Mouse (Mus musculus) ES-E14 (cell line): ENCODE results near the gene Gcg.

ENCODE experiments used
- HCFC1 ChIP-seq: IDR thresholded peaks from 2 replicates; pipeline ENCODE4 v1.6.1; 2012; ENCODE audit warnings: low read length, inconsistent platforms, borderline replicate concordance; ENCODE audit not compliant: insufficient read depth
- MAFK ChIP-seq: IDR thresholded peaks from 2 replicates; pipeline ENCODE4 v1.6.1; 2014; ENCODE audit warnings: mild to moderate bottlenecking, low read depth, low read length, inconsistent platforms; ENCODE audit not compliant: insufficient read depth
- ZC3H11A ChIP-seq: IDR thresholded peaks from 2 replicates; pipeline ENCODE4 v1.6.1; 2012; ENCODE audit warnings: low read depth, mild to moderate bottlenecking, inconsistent platforms, low read length, borderline replicate concordance
- ZNF384 ChIP-seq: IDR thresholded peaks from 2 replicates; pipeline ENCODE4 v1.6.1; 2012; ENCODE audit warnings: low read depth, low read length, inconsistent platforms

GRCm38 (mm10) chr2:62498086-62498485 is 14.6 kb upstream of the Gcg start:
- TF ChIP-seq ZNF384 (no peak), HCFC1 (no peak), ZC3H11A (no peak), MAFK (no peak)
